Mouse (Mus musculus): ENCODE results near the gene Nfyc.

The Nfyc gene

GRCm38 (mm10) chr4:120790027-120790426 is 41.3 kb downstream of the Nfyc start:
- in situ Hi-C loops (cut with MboI, MseI): no loop called here

- in situ Hi-C loops (cut with MboI, MseI): no loop called here
Measured at GRCm38 (mm10) chr4:120755801-120756200, 75.6 kb downstream of the Nfyc start.

- in situ Hi-C loops (cut with MboI, MseI): no loop called here
Measured at GRCm38 (mm10) chr4:120755299-120755698, 76.1 kb downstream of the Nfyc start.

GRCm38 (mm10) chr4:120749601-120750000 is 81.8 kb downstream of the Nfyc start:
- in situ Hi-C loops (cut with MboI, MseI): no loop called here

GRCm38 (mm10) chr4:120747941-120748866 is 83.2 kb downstream of the Nfyc start, which contains the start of gene Kcnq4:
Gene Kcnq4 (minus strand): TSS chr4:120748612.
- in situ Hi-C loops (cut with MboI, MseI): no loop called here

GRCm38 (mm10) chr4:120747243-120747792 is 84.1 kb downstream of the Nfyc start:
- in situ Hi-C loops (cut with MboI, MseI): no loop called here

GRCm38 (mm10) chr4:120746552-120747150 is 84.7 kb downstream of the Nfyc start:
- in situ Hi-C loops (cut with MboI, MseI): no loop called here

GRCm38 (mm10) chr4:120745731-120746551 is 85.4 kb downstream of the Nfyc start:
- in situ Hi-C loops (cut with MboI, MseI): no loop called here

- in situ Hi-C loops (cut with MboI, MseI): no loop called here
Measured at GRCm38 (mm10) chr4:120743636-120744035, 87.7 kb downstream of the Nfyc start.

- in situ Hi-C loops (cut with MboI, MseI): no loop called here
Measured at GRCm38 (mm10) chr4:120741303-120741702, 90.1 kb downstream of the Nfyc start.

GRCm38 (mm10) chr4:120734012-120734622 is 97.3 kb downstream of the Nfyc start:
- in situ Hi-C loops (cut with MboI, MseI): no loop called here

- in situ Hi-C loops (cut with MboI, MseI): no loop called here
Measured at GRCm38 (mm10) chr4:120732737-120733136, 98.6 kb downstream of the Nfyc start.

- in situ Hi-C loops (cut with MboI, MseI): no loop called here
Measured at GRCm38 (mm10) chr4:120731030-120731644, 100.2 kb downstream of the Nfyc start.

GRCm38 (mm10) chr4:120730574-120730973 is 100.8 kb downstream of the Nfyc start:
- in situ Hi-C loops (cut with MboI, MseI): no loop called here

- in situ Hi-C loops (cut with MboI, MseI): no loop called here
Measured at GRCm38 (mm10) chr4:120730146-120730545, 101.2 kb downstream of the Nfyc start.

GRCm38 (mm10) chr4:120729441-120729840 is 101.9 kb downstream of the Nfyc start:
- in situ Hi-C loops (cut with MboI, MseI): no loop called here

GRCm38 (mm10) chr4:120727842-120728241 is 103.5 kb downstream of the Nfyc start:
- in situ Hi-C loops (cut with MboI, MseI): no loop called here

- in situ Hi-C loops (cut with MboI, MseI): no loop called here
Measured at GRCm38 (mm10) chr4:120726174-120726573, 105.2 kb downstream of the Nfyc start.

- in situ Hi-C loops (cut with MboI, MseI): no loop called here
Measured at GRCm38 (mm10) chr4:120725516-120726090, 105.8 kb downstream of the Nfyc start.

- in situ Hi-C loops (cut with MboI, MseI): no loop called here
Measured at GRCm38 (mm10) chr4:120721574-120721973, 109.8 kb downstream of the Nfyc start.
